Mouse (Mus musculus): ENCODE data around the gene Prkd2.

Gene Prkd2

GRCm38 (mm10) chr7:16867488-16867887, 24.8 kb downstream of the Prkd2 start:
- DNase-seq (ENCODE audit: low spot score), result no peak

- DNase-seq (ENCODE audit: low spot score), result no peak
Measured at GRCm38 (mm10) chr7:16869497-16869896, 26.8 kb downstream of the Prkd2 start.

- DNase-seq (ENCODE audit: low spot score), result no peak
Measured at GRCm38 (mm10) chr7:16871600-16871999, 28.9 kb downstream of the Prkd2 start.

GRCm38 (mm10) chr7:16872478-16872877, 29.8 kb downstream of the Prkd2 start:
- DNase-seq (ENCODE audit: low spot score), result no peak

GRCm38 (mm10) chr7:16873392-16873791, 30.7 kb downstream of the Prkd2 start:
- DNase-seq (ENCODE audit: low spot score), result no peak

- DNase-seq (ENCODE audit: low spot score), result peak; percentile 68
Measured at GRCm38 (mm10) chr7:16874190-16874589, 31.5 kb downstream of the Prkd2 start.

GRCm38 (mm10) chr7:16874756-16875309, 32.1 kb downstream of the Prkd2 start:
- peak; percentile 100 for DNase-seq (ENCODE audit: low spot score)

GRCm38 (mm10) chr7:16875310-16875325, 32.4 kb downstream of the Prkd2 start, which contains the start of gene Dact3:
TSS of gene Dact3 (plus strand) at chr7:16875317.
- DNase-seq (ENCODE audit: low spot score), result no peak

- DNase-seq (ENCODE audit: low spot score), result no peak
Measured at GRCm38 (mm10) chr7:16875326-16875725, 32.6 kb downstream of the Prkd2 start.

- no peak for DNase-seq (ENCODE audit: low spot score)
Measured at GRCm38 (mm10) chr7:16876006-16876405, 33.3 kb downstream of the Prkd2 start.

GRCm38 (mm10) chr7:16876608-16877007, 33.9 kb downstream of the Prkd2 start:
- no peak for DNase-seq (ENCODE audit: low spot score)

GRCm38 (mm10) chr7:16877717-16878116, 35.0 kb downstream of the Prkd2 start:
- no peak for DNase-seq (ENCODE audit: low spot score)

GRCm38 (mm10) chr7:16879796-16880547, 37.3 kb downstream of the Prkd2 start:
- DNase-seq (ENCODE audit: low spot score), result no peak

GRCm38 (mm10) chr7:16880615-16881014, 37.9 kb downstream of the Prkd2 start:
- no peak for DNase-seq (ENCODE audit: low spot score)

GRCm38 (mm10) chr7:16883162-16883561, 40.5 kb downstream of the Prkd2 start:
- DNase-seq (ENCODE audit: low spot score), result no peak

GRCm38 (mm10) chr7:16884334-16884733, 41.6 kb downstream of the Prkd2 start:
- no peak for DNase-seq (ENCODE audit: low spot score)

GRCm38 (mm10) chr7:16885271-16885776, 42.6 kb downstream of the Prkd2 start:
- no peak for DNase-seq (ENCODE audit: low spot score)

- no peak for DNase-seq (ENCODE audit: low spot score)
Measured at GRCm38 (mm10) chr7:16885905-16886304, 43.2 kb downstream of the Prkd2 start.

GRCm38 (mm10) chr7:16890536-16890935, 47.8 kb downstream of the Prkd2 start:
- DNase-seq (ENCODE audit: low spot score), result no peak

GRCm38 (mm10) chr7:16890944-16891343, 48.2 kb downstream of the Prkd2 start:
- DNase-seq (ENCODE audit: low spot score), result no peak

- DNase-seq (ENCODE audit: low spot score), result peak; percentile 79
Measured at GRCm38 (mm10) chr7:16891641-16892351, 49.1 kb downstream of the Prkd2 start, which contains the start of gene Gng8. TSS of gene Gng8 (plus strand) at chr7:16891786.

GRCm38 (mm10) chr7:16892352-16892730, 49.6 kb downstream of the Prkd2 start:
- no peak for DNase-seq (ENCODE audit: low spot score)

- DNase-seq (ENCODE audit: low spot score), result no peak
Measured at GRCm38 (mm10) chr7:16893612-16894011, 50.9 kb downstream of the Prkd2 start.

GRCm38 (mm10) chr7:16894279-16894678, 51.6 kb downstream of the Prkd2 start:
- no peak for DNase-seq (ENCODE audit: low spot score)

Data from c-Kit-positive CD71-positive TER-119-positive erythroid progenitor cells, embryonic 14.5 days (primary cell).